Mouse (Mus musculus) kidney, embryonic 16.5 days (tissue): Measurements from ENCODE around the gene Trim29. TPM values are rescaled to one million over a fixed set of nuclear protein-coding genes. Genes with fewer than 3 reads are reported as not detected.
A peak's percentile ranks its signal among the peaks of the same experiment; 100 is the strongest.

ENCODE experiments used
- ATAC-seq: fragments of 200-750 bp; cut with Nextera tagmentation; 2 replicates; pipeline ENCODE4 v1.8.0; 2017; ENCODE audit warnings: moderate TSS enrichment; ENCODE audit not compliant: low FRiP score, low TSS enrichment
- H3K27ac ChIP-seq: fragments of 300-500 bp; sonication (generic); 2 replicates; pipeline ENCODE4 v1.5.1; 2014; ENCODE audit warnings: low read length
- H3K27me3 ChIP-seq: fragments of 300-500 bp; sonication (generic); 2 replicates; pipeline ENCODE4 v1.6.1; 2014; ENCODE audit warnings: low read length, control low read depth, mixed read lengths; ENCODE audit not compliant: insufficient read depth
- H3K36me3 ChIP-seq: fragments of 300-500 bp; sonication (generic); 2 replicates; pipeline ENCODE4 v1.6.1; 2014; ENCODE audit warnings: low read length, control low read depth, mixed read lengths; ENCODE audit not compliant: insufficient read depth
- H3K4me1 ChIP-seq: fragments of 300-500 bp; sonication (generic); 2 replicates; pipeline ENCODE4 v1.6.1; 2014; ENCODE audit warnings: low read length, control low read depth, mixed read lengths; ENCODE audit not compliant: insufficient read depth
- H3K4me2 ChIP-seq: fragments of 300-500 bp; sonication (generic); replicated peaks from 2 replicates; pipeline ENCODE4 v1.6.1; 2014; ENCODE audit warnings: low read depth, low read length
- H3K4me3 ChIP-seq: fragments of 300-500 bp; sonication (generic); 2 replicates; pipeline ENCODE4 v1.5.1; 2014; ENCODE audit warnings: mild to moderate bottlenecking, low read length
- H3K9ac ChIP-seq: fragments of 300-500 bp; sonication (generic); replicated peaks from 2 replicates; pipeline ENCODE4 v1.6.1; 2014; ENCODE audit warnings: low read length
- H3K9me3 ChIP-seq: fragments of 300-500 bp; sonication (generic); 2 replicates; pipeline ENCODE4 v1.6.1; 2016; ENCODE audit warnings: low read length, control low read depth
- WGBS: fragments of 180-500 bp; shearing (Covaris S2); extraction: QIAGEN DNeasy Blood & Tissue Kit; methylation state at CpG from one replicate; pipeline ENCODE4 v1.1.7; 2014; 5-methylcytosine and 5-hydroxymethylcytosine counted together
- polyA plus RNA-seq: library from polyadenylated mRNA; unstranded; fragments of >200 nt; fragmentation: Nextera tagmentation; extraction: Ambion mirVana; gene quantifications from 2 replicates; pipeline ENCODE4 v1.2.1, GENCODE M21; 2015

Gene Trim29
- polyA plus RNA-seq, 1 experiment from 2014 or later = 2.0 TPM

- H3K4me1 ChIP-seq = peaks cover 22% of the 10 kb centered on the region
- peaks cover 3% of the 10 kb centered on the region; the same call in 1 of the 2 replicates for H3K27me3 ChIP-seq
- H3K27ac ChIP-seq = no peak overlapping the region
- no peaks in the 10 kb centered on the region for H3K9me3 ChIP-seq
- H3K4me3 ChIP-seq = no peak overlapping the region
- no peaks in the 10 kb centered on the region for H3K36me3 ChIP-seq
- WGBS = 82% methylated on average over 6 of the region's 6 CpGs
- ATAC-seq = no peak
- H3K9ac ChIP-seq = no peak overlapping the region
- H3K4me2 ChIP-seq = no peak overlapping the region
Observed at GRCm38 (mm10) chr9:43309087-43309872, 1.4 kb upstream of the Trim29 start.

DNA sequence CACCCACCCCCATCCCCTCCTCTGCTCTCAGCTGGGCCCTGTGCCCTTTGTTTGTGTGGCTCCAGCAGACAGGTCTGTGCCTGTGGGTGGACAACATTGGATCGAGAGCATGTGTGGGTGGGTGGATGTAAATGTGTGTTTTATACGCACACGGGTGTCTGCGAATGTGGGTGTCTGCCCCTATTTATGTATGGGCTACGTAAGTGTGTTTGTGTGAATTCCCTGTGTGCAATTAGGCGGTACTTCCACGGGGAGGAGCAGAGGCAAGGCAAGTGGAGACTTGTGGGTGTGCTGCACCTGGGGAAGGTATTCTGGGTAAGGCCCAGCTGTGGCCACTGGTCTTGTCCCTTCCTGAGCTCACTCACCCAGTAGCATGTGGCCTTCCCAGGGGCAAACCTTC is 1.5 kb downstream of the Trim29 start:
- no peak overlapping the region for H3K27ac ChIP-seq
- no peaks in the 10 kb centered on the region for H3K36me3 ChIP-seq
- H3K4me1 ChIP-seq = peaks cover 19% of the 10 kb centered on the region
- no peak overlapping the region for H3K9ac ChIP-seq
- H3K4me2 ChIP-seq = no peak overlapping the region
- 63% methylated on average over 7 of the region's 7 CpGs for WGBS
- ATAC-seq = no peak
- H3K9me3 ChIP-seq = no peaks in the 10 kb centered on the region
- H3K4me3 ChIP-seq = no peak overlapping the region
- H3K27me3 ChIP-seq = peaks cover 3% of the 10 kb centered on the region; the same call in 1 of the 2 replicates

- Histone ChIP-seq H3K9me3 (no peaks in the 10 kb centered on the region), H3K9ac (no peak overlapping the region), H3K27ac (no peak overlapping the region), H3K4me1 (peaks cover 19% of the 10 kb centered on the region), H3K36me3 (no peaks in the 10 kb centered on the region), H3K4me3 (no peak overlapping the region), H3K4me2 (no peak overlapping the region), H3K27me3 (peaks cover 3% of the 10 kb centered on the region; the same call in 1 of the 2 replicates)
- 72% methylated on average over 3 of the region's 3 CpGs for WGBS
- no peak for ATAC-seq
Observed at GRCm38 (mm10) chr9:43313805-43314204, 3.2 kb downstream of the Trim29 start.

DNA sequence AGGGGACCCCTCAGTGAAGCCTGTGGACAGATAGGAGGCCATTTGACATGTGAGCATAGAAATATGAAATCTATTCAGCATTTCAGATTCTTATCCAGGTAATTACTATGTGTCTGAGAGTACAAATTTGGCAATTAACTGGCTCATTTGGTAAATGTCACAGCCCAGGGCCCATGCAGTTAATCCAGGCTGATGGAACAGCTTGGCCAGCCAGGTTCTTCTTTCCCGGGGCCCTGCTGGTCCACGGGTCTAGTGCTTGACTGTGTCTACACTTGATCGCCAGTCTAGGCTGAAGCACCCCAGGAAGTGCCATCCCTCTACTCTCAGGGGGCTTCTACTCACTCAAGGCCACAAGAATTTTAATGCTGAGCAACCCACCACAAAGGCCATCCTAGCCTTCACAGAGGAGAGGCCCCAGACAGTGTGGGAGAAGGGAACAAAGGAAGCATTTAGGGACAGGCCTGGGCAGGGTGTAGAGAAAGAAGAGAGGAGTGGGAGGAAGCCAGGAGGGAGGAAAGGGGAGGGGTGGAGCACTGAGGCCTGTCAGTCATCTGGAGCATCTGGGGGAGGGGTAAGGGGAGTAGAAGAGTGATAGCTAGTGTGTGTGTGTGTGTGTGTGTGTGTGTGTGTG is 4.8 kb downstream of the Trim29 start:
- Histone ChIP-seq H3K4me1 (peaks cover 19% of the 10 kb centered on the region), H3K36me3 (no peaks in the 10 kb centered on the region), H3K4me3 (no peak overlapping the region), H3K9me3 (no peaks in the 10 kb centered on the region), H3K9ac (no peak overlapping the region), H3K27me3 (no peaks in the 10 kb centered on the region), H3K4me2 (no peak overlapping the region), H3K27ac (no peak overlapping the region)
- 40% methylated on average over 3 of the region's 3 CpGs for WGBS
- ATAC-seq = peak; percentile 28; the same call in 1 of the 2 replicates

DNA sequence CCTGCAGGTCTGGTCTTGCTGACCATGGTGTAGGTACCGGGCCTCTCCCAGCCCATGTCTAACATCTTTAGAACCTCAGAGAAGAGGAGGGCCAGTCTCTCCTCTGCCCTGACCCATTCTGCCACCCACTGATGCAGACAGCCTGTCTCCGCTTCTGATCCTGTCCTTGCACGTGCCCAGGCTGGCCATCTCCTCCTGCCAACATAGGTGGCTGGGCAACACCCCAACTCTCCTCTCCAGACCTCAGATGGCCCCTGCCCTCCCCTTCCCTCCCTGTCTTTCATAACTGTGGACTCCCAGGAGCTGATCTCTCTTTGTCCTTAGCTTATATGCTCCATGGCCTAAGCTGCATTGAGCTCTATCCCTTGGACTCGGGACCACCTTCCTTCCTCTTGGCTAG is 5.8 kb downstream of the Trim29 start:
- no peak overlapping the region for H3K4me2 ChIP-seq
- no peaks in the 10 kb centered on the region for H3K9me3 ChIP-seq
- H3K36me3 ChIP-seq = no peaks in the 10 kb centered on the region
- H3K27me3 ChIP-seq = no peaks in the 10 kb centered on the region
- H3K9ac ChIP-seq = no peak overlapping the region
- WGBS = 91% methylated on average over 4 of the region's 4 CpGs
- ATAC-seq = no peak
- H3K4me1 ChIP-seq = peaks cover 11% of the 10 kb centered on the region; the same call in 1 of the 2 replicates
- no peak overlapping the region for H3K4me3 ChIP-seq
- H3K27ac ChIP-seq = no peak overlapping the region

- Histone ChIP-seq H3K27ac (no peak overlapping the region), H3K9me3 (no peaks in the 10 kb centered on the region), H3K36me3 (no peaks in the 10 kb centered on the region), H3K4me3 (no peak overlapping the region), H3K27me3 (no peaks in the 10 kb centered on the region), H3K9ac (no peak overlapping the region), H3K4me1 (no peaks in the 10 kb centered on the region), H3K4me2 (no peak overlapping the region)
- WGBS = 65% methylated on average over 10 of the region's 10 CpGs
- no peak for ATAC-seq
Observed at GRCm38 (mm10) chr9:43318661-43319060, 8.0 kb downstream of the Trim29 start.

DNA sequence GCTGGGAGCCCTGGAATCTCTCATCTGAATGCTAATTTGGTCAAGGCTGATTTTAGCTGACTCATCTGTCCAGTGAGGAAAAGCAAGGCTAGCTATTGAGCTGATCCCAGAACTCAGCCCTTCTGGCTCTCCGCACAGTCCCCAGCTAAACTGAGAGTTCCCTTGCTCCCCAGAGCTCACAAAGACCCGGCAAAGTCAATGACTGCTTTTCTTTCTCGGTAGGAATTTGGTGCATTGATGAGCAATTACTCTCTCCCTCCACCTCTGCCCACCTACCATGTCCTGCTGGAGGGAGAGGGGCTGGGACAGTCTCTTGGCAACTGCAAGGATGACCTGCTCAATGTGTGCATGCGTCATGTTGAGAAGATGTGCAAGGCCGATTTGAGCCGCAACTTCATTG is 11.3 kb downstream of the Trim29 start:
- no peak overlapping the region for H3K27ac ChIP-seq
- H3K36me3 ChIP-seq = no peaks in the 10 kb centered on the region
- H3K9ac ChIP-seq = no peak overlapping the region
- no peaks in the 10 kb centered on the region for H3K9me3 ChIP-seq
- no peak overlapping the region for H3K4me3 ChIP-seq
- WGBS = 84% methylated on average over 6 of the region's 6 CpGs
- no peak for ATAC-seq
- no peaks in the 10 kb centered on the region for H3K27me3 ChIP-seq
- no peaks in the 10 kb centered on the region for H3K4me1 ChIP-seq
- H3K4me2 ChIP-seq = no peak overlapping the region

- WGBS = 87% methylated on average over 4 of the region's 4 CpGs
- Histone ChIP-seq H3K4me2 (no peak overlapping the region), H3K27ac (no peak overlapping the region), H3K4me1 (no peaks in the 10 kb centered on the region), H3K9me3 (no peaks in the 10 kb centered on the region), H3K36me3 (no peaks in the 10 kb centered on the region), H3K9ac (no peak overlapping the region), H3K27me3 (no peaks in the 10 kb centered on the region), H3K4me3 (no peak overlapping the region)
- no peak for ATAC-seq
Observed at GRCm38 (mm10) chr9:43322666-43323065, 12.0 kb downstream of the Trim29 start.

DNA sequence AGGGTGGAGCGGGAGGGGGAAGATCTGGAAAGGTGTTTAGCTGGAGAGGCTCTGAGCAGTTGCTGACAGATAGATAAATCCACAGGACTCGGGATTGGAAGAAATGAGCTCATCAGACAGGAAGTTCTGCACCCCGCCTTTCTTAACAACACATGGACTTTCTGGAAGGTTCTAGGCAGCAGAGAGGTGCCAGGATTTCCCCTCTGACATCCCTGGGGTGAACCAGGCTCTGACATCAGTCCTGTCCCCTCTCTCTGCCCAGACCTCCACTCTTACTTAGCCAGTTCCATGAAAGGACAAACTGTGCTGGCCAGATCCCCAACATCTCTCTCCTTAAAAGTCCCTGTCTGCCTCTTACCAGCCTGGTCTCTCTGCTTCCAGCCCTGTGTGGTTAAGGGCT is 14.8 kb downstream of the Trim29 start:
- Histone ChIP-seq H3K4me3 (no peak overlapping the region), H3K4me1 (no peaks in the 10 kb centered on the region), H3K36me3 (no peaks in the 10 kb centered on the region), H3K9ac (no peak overlapping the region), H3K4me2 (no peak overlapping the region), H3K27ac (no peak overlapping the region), H3K27me3 (no peaks in the 10 kb centered on the region; the same call in 1 of the 2 replicates), H3K9me3 (no peaks in the 10 kb centered on the region)
- 59% methylated on average over 3 of the region's 3 CpGs for WGBS
- no peak for ATAC-seq

- 46% methylated on average over 7 of the region's 7 CpGs for WGBS
- Histone ChIP-seq H3K27ac (no peak overlapping the region), H3K36me3 (no peaks in the 10 kb centered on the region), H3K9me3 (no peaks in the 10 kb centered on the region), H3K4me3 (no peak overlapping the region), H3K27me3 (no peaks in the 10 kb centered on the region; the same call in 1 of the 2 replicates), H3K9ac (no peak overlapping the region), H3K4me2 (no peak overlapping the region), H3K4me1 (no peaks in the 10 kb centered on the region)
- ATAC-seq = no peak
Observed at GRCm38 (mm10) chr9:43326015-43326631, 15.5 kb downstream of the Trim29 start.
